Comparison of ENCODE assay signal across 18 mouse cellular contexts in genomic region chr2:125968811-125969210, GRCm38 (mm10).
"Had no signal": no experiment of that assay in that cellular context is flagged by ENCODE, and none has a peak within 500 bp of the region (broad histone marks: within the 10 kb centered on the region; RNA-seq: fewer than 3 reads in every experiment).

No protein-coding gene starts in this region.

- H3K36me3 ChIP-seq: midbrain, embryonic 10.5 days; midbrain, embryonic 12.5 days; neural tube, embryonic 13.5 days; neural tube, embryonic 15.5 days had no signal

- H3K4me2 ChIP-seq: lung, embryonic 14.5 days; midbrain, embryonic 12.5 days; neural tube, embryonic 13.5 days; neural tube, embryonic 15.5 days had no signal

- H3K9ac ChIP-seq: lung, embryonic 14.5 days; midbrain, embryonic 12.5 days; neural tube, embryonic 13.5 days; neural tube, embryonic 15.5 days had no signal

- H3K9me3 ChIP-seq: midbrain, embryonic 10.5 days; midbrain, embryonic 12.5 days; neural tube, embryonic 13.5 days; neural tube, embryonic 15.5 days had no signal

- DNase-seq: lung, embryonic 14.5 days; lung, postnatal 10 days; lung, postnatal 4 days; midbrain, embryonic 14.5 days; retina, postnatal 1 day; right cerebral cortex, adult 18-20 months; right cerebral cortex, postnatal 25 days; right cerebral cortex, postnatal 4 days; spleen, adult 18-20 months; thymus, adult 18-20 months; thymus, postnatal 14 days; thymus, postnatal 36 days had no signal

- ATAC-seq: midbrain, embryonic 16.5 days had no signal

- H3K27me3 ChIP-seq: midbrain, embryonic 12.5 days; neural tube, embryonic 13.5 days; neural tube, embryonic 15.5 days had no signal

- H3K4me3 ChIP-seq: midbrain, embryonic 10.5 days; midbrain, embryonic 12.5 days; myocyte; neural tube, embryonic 13.5 days; neural tube, embryonic 15.5 days had no signal

- H3K27ac ChIP-seq: midbrain, embryonic 10.5 days; midbrain, embryonic 12.5 days; neural tube, embryonic 13.5 days; neural tube, embryonic 15.5 days had no signal

- H3K4me1 ChIP-seq: midbrain, embryonic 10.5 days; midbrain, embryonic 12.5 days; neural tube, embryonic 13.5 days; neural tube, embryonic 15.5 days had no signal
